Mouse (Mus musculus) lung, adult 2 months (tissue): ENCODE measurements around the gene E130309D02Rik.

Source experiments
- CTCF ChIP-seq: fragments of 200-500 bp; IDR thresholded peaks from 2 replicates; pipeline ENCODE4 v1.5.1; 2011; ENCODE audit warnings: mild to moderate bottlenecking, low read length, control low read depth; ENCODE audit not compliant: insufficient read depth
- POLR2A ChIP-seq: fragments of 200-500 bp; IDR thresholded peaks from 2 replicates; pipeline ENCODE4 v1.6.1; 2011; ENCODE audit warnings: low read depth, mild to moderate bottlenecking, control low read depth, low read length, borderline replicate concordance; ENCODE audit errors: extremely low read depth

DNA sequence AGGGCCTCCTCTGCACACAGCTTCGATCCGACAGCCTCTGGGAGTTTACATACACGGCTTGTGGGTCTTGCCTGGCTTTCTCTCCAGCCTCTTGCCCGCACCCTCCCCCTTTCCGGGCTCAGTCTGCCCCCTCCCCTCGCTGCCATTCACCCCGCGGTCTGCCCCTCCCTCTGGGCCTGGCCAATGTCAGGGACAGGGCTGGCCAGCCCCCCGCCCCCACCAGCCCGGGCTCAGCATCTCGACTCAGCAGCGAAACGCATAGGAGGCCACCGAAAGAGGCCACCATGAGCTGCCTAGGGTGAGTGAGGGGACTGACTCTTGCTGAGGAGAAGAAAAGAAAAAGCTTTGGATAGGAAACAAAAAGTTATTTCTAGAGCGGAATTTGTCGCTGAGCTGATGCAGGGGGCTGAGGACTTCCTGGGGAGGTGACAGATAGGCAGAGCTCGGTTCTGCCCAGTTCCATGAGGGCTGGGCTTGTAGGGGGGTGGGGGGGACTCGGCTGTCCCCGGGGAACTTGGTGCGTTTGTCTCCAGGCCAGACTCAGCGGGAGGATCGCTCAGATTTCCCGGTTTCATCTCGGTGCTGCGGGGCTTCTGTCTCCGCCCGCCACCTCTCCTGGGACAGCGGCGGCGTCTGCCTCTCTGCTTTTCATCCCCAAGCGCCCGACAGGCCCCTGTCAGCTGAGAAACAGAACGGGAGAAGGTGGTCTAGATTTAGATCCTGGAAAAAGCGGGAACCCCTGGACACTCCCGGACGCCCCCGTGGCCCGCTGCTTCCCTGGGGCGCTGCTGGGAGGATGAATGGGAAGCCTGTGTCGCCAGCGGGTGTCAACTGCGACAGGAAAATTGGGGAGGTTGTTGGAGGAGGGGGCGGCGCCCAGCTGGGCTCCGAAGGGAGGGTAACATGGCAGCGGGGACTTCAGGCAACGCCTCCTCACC lies 48.8 kb upstream of the E130309D02Rik start:
- no peak for TF ChIP-seq POLR2A
- no peak for TF ChIP-seq CTCF
